16 mouse cellular contexts compared by ENCODE assay signal in the genomic region with DNA sequence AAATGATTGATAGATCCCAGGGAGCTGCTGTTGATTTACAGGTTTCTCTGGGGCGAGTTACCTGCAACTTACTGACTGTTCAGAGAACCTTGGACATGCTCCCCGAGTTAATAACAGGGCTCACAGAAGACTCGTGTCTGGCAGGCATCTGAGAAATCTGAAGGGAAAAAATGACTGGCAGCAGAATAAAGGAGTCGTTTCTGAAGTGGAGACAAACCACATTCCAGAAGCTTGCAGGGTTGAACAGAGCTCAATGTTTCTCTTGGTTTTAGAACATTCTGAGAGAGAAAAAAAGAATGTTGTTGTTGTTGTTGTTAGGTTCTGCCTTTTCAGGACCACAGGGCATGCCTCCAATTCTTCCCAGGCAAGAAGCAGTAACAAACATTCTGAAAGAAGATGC.
"Had no signal": no experiment of that assay in that cellular context is flagged by ENCODE, and none has a peak within 500 bp of the region (broad histone marks: within the 10 kb centered on the region; RNA-seq: fewer than 3 reads in every experiment).

No protein-coding gene starts in this region.

- H3K9ac ChIP-seq: lung, embryonic 14.5 days; midbrain, embryonic 12.5 days; midbrain, embryonic 15.5 days; neural tube, embryonic 12.5 days had no signal

- H3K36me3 ChIP-seq: midbrain, embryonic 10.5 days; midbrain, embryonic 12.5 days; midbrain, embryonic 15.5 days; neural tube, embryonic 12.5 days had no signal

- H3K4me2 ChIP-seq: lung, embryonic 14.5 days; midbrain, embryonic 12.5 days; midbrain, embryonic 15.5 days; neural tube, embryonic 12.5 days had no signal

- H3K4me3 ChIP-seq: midbrain, embryonic 10.5 days; midbrain, embryonic 12.5 days; midbrain, embryonic 15.5 days; neural tube, embryonic 12.5 days had no signal

- H3K27ac ChIP-seq: midbrain, embryonic 10.5 days; midbrain, embryonic 12.5 days; midbrain, embryonic 15.5 days; neural tube, embryonic 12.5 days had no signal

- DNase-seq: lung, adult 18-20 months; lung, embryonic 14.5 days; lung, postnatal 10 days; lung, postnatal 4 days; retina, postnatal 1 day; right cerebral cortex, adult 18-20 months; right cerebral cortex, postnatal 25 days; right cerebral cortex, postnatal 4 days; spleen, adult 18-20 months; thymus, adult 18-20 months; thymus, postnatal 14 days; thymus, postnatal 36 days had no signal

- H3K27me3 ChIP-seq: midbrain, embryonic 12.5 days; midbrain, embryonic 15.5 days; neural tube, embryonic 12.5 days had no signal

- H3K9me3 ChIP-seq: midbrain, embryonic 10.5 days; midbrain, embryonic 12.5 days; midbrain, embryonic 15.5 days; neural tube, embryonic 12.5 days had no signal

- H3K4me1 ChIP-seq: midbrain, embryonic 10.5 days; midbrain, embryonic 12.5 days; midbrain, embryonic 15.5 days; neural tube, embryonic 12.5 days had no signal

- ATAC-seq: midbrain, embryonic 15.5 days had no signal
